Mouse (Mus musculus) retina, embryonic 14.5 days (tissue): Measurements from ENCODE around the gene Creb3l2.
A peak's percentile ranks its signal among the peaks of the same experiment; 100 is the strongest.
"Not testable (repeated sequence)": the region's sequence is repeated elsewhere in the genome, so short reads cannot be mapped to it uniquely, and the experiment has no call there.

Source experiments
- DNase-seq: peaks from one replicate; pipeline ENCODE4 v3.0.0-alpha.2; 2015; ENCODE audit warnings: low spot score

The Creb3l2 gene

DNA sequence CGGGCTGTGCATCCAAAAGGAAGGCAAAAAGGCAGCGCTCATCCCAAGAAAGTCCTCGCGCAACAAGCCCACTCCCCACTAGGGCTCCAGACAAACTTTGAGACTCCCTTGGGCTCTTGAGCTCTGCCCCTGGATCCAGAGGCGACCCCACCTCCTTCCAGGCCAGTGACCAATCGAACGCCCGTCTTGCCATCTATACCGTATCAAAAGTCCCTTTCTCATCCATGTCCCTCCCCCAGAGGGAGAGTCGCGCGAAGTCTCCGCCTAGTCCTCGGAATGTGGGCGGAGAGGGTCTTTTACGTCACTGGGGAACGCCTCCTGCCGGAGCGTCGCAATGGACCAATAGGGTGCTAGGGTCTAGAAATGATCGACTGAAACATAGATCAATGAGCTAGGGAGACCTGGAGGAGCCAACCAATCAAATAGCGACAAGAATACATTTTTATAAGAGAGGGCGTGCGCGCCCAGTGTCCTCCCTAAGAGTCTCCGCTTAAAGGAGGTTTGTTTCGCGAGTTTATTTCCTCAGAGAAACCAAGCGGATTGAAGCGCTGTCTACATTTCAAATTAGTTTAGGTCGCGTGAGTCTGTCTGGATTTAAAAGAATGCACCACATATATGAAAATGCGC, at the start of gene Creb3l2:
TSS of gene Creb3l2 (minus strand) at position 106 of the 627 bp plus-strand sequence.
- peak; percentile 99 for DNase-seq

DNA sequence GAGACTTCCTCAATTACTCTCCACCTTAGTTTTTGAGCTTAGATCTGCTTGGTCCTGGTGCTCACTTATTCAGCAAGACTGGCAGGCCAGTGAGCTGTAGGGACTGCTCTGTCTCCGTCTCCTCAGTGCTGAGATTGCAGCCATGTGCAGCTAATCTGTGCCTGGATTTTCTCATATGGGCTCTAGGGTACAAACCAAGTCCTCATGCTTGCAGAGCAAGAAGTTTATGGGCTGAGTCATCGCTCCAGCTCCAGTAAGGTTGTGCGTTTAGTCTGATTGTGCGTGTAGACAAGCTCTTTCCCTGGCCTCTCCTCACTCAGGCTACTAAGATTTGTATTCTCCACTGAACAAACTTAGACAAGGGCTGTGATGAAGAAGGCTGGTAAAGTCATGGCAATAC, 44.6 kb upstream of the Creb3l2 start:
- no peak for DNase-seq

DNA sequence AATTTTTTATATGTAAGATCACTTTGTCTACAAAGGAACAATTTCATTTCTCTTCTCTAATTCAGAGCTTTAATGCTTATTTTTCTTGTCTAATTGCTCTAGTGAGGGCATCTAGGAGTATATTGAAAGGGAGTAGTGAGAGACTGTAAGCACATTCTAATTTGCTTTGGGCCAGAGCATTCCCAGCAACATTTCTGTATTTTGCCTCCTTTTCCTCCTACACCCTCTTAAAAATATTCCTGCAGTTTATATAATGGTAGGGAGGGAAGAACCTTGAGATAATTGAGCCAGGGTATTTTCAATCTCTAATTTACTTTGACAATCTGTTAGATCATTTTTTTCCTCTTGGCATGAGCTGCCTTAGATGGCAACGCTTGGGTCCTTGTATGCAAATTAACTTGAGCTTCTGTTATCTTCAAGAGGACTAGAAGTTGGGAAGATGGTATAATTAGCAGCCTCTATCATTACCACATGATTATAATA, 42.7 kb upstream of the Creb3l2 start:
- DNase-seq = no peak

DNA sequence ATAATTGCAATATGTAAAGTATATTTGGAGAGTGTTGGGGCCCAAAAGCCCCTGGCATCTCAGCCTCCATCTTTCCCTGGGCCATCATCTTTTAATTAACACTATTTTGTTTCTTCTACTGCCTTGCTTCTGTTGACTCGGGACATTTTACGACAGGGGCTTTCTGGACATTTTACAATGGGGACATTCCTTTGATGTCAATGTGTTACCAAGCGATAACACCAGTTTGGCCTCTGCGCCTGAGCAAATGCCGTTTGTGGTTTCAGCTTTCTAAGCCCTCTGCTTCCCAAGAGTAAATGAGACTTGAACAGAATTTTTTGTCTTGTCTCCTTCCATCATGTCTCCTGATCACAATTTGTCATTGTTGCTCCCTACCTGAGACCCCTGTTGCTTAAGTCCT, 41.3 kb upstream of the Creb3l2 start:
- no peak for DNase-seq

DNA sequence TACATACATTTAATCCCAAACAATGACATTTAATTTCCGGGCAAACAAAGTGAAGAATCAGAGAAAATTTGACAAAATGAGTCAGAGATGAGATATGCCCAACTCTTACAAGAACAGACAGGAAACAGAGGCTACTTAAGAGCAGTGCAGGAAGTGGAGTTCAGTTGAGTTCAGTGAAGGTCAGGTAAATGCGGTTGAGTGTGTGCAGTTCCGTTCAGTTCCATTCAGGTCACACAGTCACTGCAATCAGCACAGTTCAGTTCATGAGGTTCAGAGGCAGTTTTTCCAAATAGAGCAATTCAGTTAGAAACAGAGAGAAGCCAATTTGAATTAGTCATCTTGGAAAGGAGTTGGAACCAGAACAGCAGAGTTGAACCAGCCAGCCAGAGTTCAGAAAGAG, 39.2 kb upstream of the Creb3l2 start:
- DNase-seq = no peak

DNA sequence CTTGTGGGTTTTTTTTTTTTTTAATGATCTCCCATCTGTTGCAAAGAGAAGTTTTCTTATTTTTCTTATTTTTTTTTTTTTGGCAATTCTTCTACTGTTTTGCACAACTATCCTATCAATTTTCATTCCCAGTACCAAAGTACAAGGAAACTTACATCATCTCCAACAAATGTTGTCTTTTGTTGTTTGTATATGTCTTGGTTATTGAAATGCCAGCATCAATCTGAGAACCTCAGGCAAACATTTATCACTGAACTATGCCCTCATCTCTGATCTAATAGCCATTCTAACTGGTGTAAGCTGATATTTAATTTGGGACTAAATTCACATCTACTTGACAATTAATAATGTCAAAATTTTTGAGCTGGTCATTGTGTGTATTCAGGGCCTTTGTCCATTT, 38.1 kb upstream of the Creb3l2 start:
- DNase-seq = no peak

DNA sequence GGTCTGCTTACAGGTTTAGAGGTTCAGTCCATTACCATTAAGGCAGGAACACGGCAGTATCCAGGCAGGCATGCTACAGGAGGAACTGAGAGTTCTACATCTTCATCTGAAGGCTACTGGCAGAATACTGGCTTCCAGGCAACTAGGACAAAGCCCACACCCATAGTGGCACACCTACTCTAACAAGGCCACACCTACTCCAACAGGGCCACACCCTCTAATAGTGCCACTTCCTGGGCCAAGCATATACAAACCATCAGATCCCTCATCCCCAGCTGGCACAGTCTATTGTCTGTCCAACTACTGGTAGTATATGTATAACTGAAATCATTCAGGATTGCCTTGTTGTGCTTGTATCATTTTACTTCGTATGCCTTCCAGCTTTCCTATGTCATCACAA, 36.5 kb upstream of the Creb3l2 start:
- no peak for DNase-seq

DNA sequence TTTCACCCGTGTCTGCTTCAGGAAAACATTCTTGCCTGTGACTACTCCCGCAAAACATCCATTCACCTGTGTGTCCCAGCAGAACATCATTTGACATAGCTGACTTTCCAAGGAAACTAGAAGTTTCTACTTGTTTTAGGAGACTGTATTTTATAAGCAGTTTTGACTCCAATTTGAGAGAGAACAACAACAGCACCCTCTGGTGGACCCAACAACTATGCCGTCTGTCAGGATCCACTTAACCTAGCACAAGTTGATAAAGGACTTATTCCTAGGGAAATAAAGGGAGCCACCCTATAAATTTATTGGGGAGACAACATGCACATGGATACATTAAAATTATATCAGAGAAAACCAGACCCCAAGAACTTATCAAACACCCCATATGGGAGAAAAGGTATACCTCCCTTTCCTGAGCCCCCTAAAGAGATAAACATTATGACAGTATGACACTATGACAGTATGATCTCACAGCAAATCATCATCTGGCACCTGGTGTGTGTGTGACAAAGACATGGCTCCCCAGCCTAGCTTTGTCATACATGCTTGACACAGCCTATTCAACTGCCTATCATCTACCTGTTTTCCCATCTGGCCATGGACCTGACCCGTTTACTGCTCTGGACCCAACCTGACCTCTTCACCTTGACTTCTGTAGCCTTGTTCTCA, 31.9 kb upstream of the Creb3l2 start:
- DNase-seq = no peak

DNA sequence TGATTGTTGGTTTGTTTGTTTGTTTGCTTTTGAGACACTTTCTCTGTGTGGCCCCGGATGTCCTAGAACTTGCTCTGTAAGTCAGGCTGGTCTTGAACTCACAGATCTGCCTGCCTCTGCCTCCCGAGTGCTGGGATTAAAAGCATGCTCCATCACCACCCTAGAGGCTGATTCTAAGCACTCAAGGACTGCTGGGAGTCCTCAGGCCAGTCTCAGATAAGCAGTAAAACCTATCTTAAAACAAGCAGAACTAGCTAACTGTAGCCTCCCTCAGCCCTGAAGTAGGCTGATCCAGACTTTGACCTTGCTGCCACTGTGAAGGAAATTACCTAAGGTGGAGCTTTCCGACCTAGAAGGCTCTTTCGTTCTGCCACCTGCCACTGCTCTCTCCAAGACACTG, 28.3 kb upstream of the Creb3l2 start:
- no peak for DNase-seq

DNA sequence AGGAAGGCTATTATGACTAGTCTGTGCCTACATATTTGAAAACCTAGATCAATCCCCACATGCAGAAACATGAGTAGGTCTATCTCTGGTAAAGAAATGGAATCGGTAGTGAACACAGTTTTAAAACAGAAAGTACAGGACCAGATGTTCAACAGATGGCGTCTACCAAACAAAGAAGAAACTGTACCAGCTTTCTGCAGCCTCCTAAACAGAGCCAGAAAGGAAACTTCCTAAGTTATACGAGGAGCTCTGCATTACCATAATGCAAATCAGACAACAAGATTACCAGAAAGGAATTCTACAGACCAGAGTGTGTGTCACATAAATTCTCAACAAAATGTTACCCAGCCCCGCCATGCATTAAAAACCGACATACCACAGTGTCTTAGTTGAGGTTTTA, 23.9 kb upstream of the Creb3l2 start:
- no peak for DNase-seq

DNA sequence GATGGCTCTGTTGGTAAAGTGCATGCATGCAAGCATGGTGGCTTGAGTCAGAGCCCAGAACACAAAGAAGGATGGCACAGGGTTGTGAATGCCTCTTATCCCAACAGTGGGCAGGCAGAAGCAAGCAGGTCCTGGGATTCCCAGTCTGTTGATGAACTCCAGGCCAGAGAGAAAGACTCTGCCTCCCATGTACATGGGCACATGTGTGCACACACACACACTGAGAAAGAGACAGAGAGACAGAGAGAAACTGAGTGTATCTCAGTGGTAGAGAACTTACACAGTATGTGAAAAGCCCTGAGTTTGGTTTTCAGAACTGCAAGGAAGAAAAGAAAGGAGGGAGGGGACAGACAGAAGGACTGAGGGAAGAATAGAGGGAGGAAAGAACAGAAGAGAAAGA, 23.4 kb upstream of the Creb3l2 start:
- DNase-seq = no peak

DNA sequence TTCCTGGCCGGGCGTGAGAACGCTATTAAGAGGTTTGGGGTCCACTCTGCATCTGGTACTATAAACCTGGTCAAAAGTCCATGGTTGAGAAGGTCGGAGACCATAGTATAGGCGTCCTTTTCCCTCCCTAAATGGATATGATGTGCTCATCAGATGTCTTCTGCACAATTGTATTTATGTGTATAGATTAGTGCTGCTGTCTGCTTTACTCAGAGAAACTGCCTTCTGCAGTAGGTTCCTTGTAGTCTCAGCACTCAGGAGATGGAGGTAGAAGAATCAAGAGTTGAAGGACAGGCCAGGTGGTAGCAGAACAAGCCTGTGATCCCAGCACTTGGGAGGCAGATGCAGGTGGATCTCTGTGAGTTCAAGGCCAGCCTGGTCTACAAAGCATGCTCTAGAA, 22.6 kb upstream of the Creb3l2 start:
- no peak for DNase-seq

DNA sequence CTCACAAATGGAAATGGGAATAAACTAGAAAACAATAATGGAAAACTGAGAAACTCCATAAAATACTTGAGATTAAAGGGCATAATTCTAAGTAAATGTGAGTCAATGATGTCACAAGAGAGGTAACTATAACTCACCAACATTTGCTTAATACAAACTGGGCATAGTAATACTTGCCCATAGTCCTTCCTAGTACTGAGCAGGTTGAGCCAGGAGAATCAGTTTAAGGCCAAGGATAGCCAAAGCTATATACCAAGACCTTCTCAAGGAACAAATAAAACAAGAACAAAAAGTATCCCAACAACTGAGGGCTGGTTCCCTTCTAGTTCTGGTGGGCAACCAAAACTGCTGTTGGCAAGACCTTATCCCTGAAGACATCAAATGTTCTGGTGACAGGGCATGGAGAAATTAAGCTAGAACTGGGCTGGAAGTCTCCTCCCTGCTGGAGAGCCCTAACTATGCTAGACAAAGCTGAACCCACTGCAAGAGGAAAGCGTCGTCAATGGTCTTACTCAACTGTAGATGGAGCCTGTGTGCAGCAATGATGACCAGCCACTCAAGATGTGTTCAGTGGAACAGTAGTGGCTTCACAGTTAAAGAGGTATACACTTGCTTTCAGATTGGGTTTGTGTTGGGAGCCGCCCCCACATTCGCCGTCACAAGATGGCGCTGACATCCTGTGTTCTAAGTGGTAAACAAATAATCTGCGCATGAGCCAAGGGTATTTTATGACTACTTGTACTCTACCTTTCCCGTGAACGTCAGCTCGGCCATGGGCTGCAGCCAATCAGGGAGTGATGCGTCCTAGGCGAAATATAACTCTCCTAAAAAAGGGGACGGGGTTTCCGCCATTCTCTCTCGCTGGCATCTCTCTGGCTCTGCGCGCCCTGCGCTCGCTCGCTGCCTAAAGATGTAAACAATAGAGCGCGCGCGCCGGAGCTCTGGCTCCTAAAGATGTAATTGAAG, 21.9 kb upstream of the Creb3l2 start:
- not testable (repeated sequence) for DNase-seq

DNA sequence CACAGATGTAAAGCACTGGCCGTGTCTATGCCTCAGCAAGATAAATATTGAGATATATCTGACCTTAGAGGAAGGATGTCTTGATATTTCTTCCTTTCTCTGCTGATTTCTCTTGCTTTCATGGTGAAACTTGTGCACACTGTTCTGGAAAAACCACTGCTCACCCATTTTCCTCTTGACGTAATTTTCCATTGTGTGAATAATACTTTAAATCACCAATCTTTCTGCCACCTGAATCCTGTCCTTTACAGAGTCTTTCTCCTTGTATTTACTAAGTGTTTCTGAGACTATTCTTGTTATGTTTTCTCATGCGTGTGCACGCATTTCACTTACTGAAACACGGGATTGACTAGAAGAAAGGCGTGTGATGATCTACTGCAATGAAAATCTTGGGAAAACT, 18.7 kb upstream of the Creb3l2 start:
- no peak for DNase-seq

DNA sequence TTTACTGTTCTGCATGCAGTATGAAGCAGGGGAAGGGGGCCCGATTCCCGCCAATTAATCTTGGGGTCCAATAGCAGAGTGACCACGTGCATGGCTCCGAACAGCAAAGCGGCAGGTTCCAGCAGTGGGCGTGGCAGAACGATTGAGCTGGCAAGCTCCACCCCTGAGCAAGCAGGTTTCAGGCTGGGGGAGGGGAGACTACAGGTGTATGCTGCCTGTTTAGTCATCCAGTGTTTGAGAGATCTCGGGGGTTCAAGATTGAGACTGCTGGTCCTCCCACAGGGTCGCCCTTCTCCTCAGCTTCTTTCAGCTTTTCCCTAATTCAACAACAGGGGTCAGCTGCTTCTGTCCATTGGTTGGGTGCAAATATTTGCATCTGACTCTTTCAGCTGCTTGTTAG, 17.7 kb upstream of the Creb3l2 start:
- not testable (repeated sequence) for DNase-seq

DNA sequence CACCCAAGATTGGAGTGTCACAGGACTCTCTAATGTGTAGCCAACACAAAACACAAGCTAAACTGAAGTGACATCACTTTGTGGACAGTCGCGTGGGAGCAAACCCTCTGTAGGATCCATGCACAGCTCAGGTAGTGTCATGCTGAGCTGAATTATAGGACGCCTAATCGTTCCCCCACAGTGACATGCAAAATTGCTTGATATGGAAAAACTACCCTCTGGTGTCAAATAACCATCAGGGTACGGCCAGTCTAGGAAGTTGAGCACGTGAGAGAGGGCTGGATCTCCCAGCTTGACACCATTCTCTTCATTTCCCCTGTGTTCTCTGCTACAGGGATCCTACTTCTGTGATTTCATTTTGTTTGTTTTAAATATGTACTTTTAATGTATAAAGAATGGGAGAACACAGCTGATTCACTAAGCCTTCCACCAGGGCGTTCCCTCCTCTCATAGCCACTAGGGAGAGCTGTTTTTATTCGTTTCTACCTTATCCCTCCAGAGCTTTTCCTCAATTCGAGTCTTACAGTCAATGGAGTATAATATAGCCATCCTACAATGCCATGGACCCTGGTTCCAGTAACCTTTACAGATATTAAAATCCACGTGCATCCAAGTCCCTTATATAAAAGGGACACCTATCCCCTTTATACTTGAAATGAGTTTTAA, 16.2 kb upstream of the Creb3l2 start:
- peak; percentile 27 for DNase-seq

DNA sequence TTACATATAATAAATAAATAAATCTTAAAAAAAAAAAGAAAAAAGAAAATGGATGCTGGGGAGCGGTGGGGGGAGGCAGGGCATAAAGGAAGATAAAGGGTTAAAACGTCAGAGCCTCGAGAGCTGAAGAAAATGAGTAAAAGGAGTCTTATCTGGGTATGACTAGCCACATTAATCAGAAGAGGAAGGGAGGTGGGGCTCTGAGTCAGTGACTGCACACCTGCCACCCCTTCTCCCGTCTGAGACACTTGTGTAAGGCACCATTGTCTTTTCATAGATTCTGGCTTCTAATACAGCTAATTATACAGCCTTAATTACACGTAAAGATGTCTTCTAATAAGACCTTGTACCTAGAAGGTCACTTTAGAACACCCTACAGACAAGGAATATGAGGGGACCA, 13.6 kb upstream of the Creb3l2 start:
- DNase-seq = no peak

DNA sequence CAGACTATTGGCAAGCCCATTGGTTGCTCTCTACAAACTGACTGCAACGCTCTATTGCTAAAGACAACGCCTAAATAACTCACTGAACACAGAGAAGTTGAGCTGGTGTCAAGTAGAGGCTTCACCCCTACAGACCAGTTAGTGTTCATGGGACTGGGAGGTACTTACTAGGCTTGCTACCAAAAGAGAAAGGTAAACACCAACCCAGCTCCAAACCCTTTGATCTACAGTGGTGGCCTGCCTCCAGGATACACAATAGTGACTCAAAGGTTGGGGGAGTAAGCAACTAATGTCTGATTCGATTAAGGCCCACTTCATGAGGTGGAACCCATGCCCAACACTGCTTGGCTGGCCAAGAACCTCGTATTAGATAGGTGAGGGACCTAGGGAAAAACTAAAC, 11.1 kb upstream of the Creb3l2 start:
- no peak for DNase-seq

DNA sequence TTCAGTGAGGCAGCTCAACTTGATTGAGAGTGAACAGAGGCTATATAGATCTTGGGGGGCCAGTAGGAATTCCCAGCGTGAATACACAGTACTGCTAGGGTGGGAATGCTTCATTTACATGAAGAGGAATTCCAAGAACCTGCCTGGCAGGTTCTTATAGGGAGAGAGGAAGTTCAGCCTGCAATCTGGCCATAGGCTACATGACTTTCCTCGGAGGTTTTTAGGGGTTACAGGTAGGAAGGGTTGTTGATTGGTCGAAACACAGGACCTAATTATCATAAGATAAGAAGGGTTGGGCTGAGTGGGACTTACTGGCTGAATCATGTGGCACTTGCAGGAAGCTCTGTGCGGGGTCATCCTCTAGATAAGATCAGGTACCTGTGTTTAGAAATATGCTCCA, 9.7 kb upstream of the Creb3l2 start:
- DNase-seq = no peak

DNA sequence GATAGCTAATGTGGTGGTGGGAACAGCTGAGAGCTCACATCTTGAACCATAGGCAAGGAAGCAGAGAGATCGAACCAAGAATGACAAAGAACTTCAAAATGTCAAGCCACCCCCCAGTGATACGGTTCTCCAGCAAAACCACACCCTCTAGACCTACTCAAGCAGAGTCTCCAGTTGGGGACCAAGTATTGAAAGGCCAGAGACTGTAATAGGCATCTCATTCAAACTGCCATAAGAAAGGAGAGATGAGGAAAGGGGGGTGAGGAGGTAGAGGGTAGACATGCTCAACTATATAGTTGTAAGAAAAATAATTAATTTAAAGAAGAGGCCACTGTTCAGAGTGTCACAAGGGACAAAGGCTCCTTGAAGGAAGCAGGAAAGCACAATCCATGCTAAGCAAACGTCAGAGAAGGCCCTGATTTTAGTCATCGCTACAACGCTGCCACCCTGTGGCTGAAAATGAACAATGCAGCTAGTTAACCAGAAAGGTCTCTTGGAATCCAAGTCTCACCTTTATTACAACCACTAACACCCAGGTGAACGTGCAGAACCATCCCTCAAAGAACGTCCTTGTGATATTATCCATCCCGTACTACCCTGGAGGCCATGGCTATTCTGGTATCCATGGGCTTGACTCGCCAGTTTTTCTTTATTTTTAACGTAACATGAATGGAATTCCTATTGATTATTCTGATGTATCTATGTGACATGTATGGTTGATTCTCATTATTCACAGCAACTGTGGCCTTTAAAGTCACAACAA, 5.9 kb upstream of the Creb3l2 start:
- peak; percentile 86 for DNase-seq

DNA sequence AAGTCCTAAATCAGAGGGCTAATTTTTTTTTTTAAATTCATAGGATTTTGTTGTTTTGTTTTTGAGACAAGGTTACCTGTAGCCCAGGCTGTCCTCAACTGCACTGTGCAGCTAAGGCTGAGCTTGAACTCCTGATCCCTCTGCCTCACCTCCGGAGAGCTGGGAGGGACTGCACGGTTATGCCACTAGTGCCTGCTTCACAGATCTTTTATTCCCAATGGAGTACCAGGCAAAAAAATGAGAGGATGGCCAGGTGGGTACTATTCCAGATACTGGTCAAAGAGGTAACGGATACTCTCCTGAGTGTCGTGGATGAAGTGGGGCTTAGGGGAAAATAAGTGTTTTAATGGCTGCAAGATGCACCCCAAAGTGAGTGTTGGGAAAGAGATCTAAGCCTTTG, 835 bp upstream of the Creb3l2 start:
- peak; percentile 14 for DNase-seq
